Mouse (Mus musculus): ENCODE results near the gene Kif21b. TPM values are rescaled to one million over a fixed set of nuclear protein-coding genes. Genes with fewer than 3 reads are reported as not detected.
A peak's percentile ranks its signal among the peaks of the same experiment; 100 is the strongest.

Gene Kif21b
- polyA plus RNA-seq, 1 experiment = 94.8 TPM

GRCm38 (mm10) chr1:136103696-136104095 lies 27.5 kb upstream of the Kif21b start:
- Histone ChIP-seq H3K4me1 (ENCODE audit: control insufficient read depth, insufficient read depth, low read length) (peaks cover 5% of the 10 kb centered on the region; the same call in 1 of the 2 replicates), H3K4me3 (ENCODE audit: insufficient read depth, low read depth, low read length) (no peak overlapping the region), H3K27ac (ENCODE audit: insufficient read depth, low read depth, low read length) (no peak overlapping the region)
- WGBS = 96% methylated on average over 7 of the region's 7 CpGs
- TF ChIP-seq POLR2A (IDR thresholded peaks at IDR 0.05; ENCODE audit: insufficient read depth, low read depth, low read length) (no peak), CTCF (IDR thresholded peaks at IDR 0.05; ENCODE audit: insufficient read depth, low read depth, low read length) (no peak)

GRCm38 (mm10) chr1:136104741-136105140 lies 26.4 kb upstream of the Kif21b start:
- WGBS = 75% methylated on average over 4 of the region's 4 CpGs
- Histone ChIP-seq H3K4me3 (ENCODE audit: insufficient read depth, low read depth, low read length) (no peak overlapping the region), H3K27ac (ENCODE audit: insufficient read depth, low read depth, low read length) (no peak overlapping the region), H3K4me1 (ENCODE audit: control insufficient read depth, insufficient read depth, low read length) (peaks cover 5% of the 10 kb centered on the region; the same call in 1 of the 2 replicates)
- TF ChIP-seq POLR2A (IDR thresholded peaks at IDR 0.05; ENCODE audit: insufficient read depth, low read depth, low read length) = no peak
- no peak for TF ChIP-seq CTCF (IDR thresholded peaks at IDR 0.05; ENCODE audit: insufficient read depth, low read depth, low read length)

- TF ChIP-seq POLR2A (IDR thresholded peaks at IDR 0.05; ENCODE audit: insufficient read depth, low read depth, low read length) (no peak), CTCF (IDR thresholded peaks at IDR 0.05; ENCODE audit: insufficient read depth, low read depth, low read length) (no peak)
- WGBS = 86% methylated on average over 2 of the region's 2 CpGs
- no peak overlapping the region for H3K4me3 ChIP-seq (ENCODE audit: insufficient read depth, low read depth, low read length)
- peaks cover 1% of the 10 kb centered on the region; the same call in 1 of the 2 replicates for H3K4me1 ChIP-seq (ENCODE audit: control insufficient read depth, insufficient read depth, low read length)
- H3K27ac ChIP-seq (ENCODE audit: insufficient read depth, low read depth, low read length) = no peak overlapping the region
These were observed 21.7 kb upstream of the Kif21b start for GRCm38 (mm10) chr1:136109464-136109863.

GRCm38 (mm10) chr1:136116183-136116582 lies 15.0 kb upstream of the Kif21b start:
- TF ChIP-seq POLR2A (IDR thresholded peaks at IDR 0.05; ENCODE audit: insufficient read depth, low read depth, low read length) (no peak), CTCF (IDR thresholded peaks at IDR 0.05; ENCODE audit: insufficient read depth, low read depth, low read length) (peak; percentile 68; the same call in 1 of the 2 replicates)
- Histone ChIP-seq H3K27ac (ENCODE audit: insufficient read depth, low read depth, low read length) (no peak overlapping the region), H3K4me1 (ENCODE audit: control insufficient read depth, insufficient read depth, low read length) (peaks cover 28% of the 10 kb centered on the region), H3K4me3 (ENCODE audit: insufficient read depth, low read depth, low read length) (no peak overlapping the region)
- WGBS = 37% methylated on average over 3 of the region's 3 CpGs

GRCm38 (mm10) chr1:136117069-136117468 lies 14.1 kb upstream of the Kif21b start:
- H3K27ac ChIP-seq (ENCODE audit: insufficient read depth, low read depth, low read length) = no peak overlapping the region
- peaks cover 28% of the 10 kb centered on the region for H3K4me1 ChIP-seq (ENCODE audit: control insufficient read depth, insufficient read depth, low read length)
- TF ChIP-seq POLR2A (IDR thresholded peaks at IDR 0.05; ENCODE audit: insufficient read depth, low read depth, low read length) = no peak
- 85% methylated on average over 9 of the region's 9 CpGs for WGBS
- H3K4me3 ChIP-seq (ENCODE audit: insufficient read depth, low read depth, low read length) = no peak overlapping the region

- 30% methylated on average over 8 of the region's 8 CpGs for WGBS
- Histone ChIP-seq H3K4me1 (ENCODE audit: control insufficient read depth, insufficient read depth, low read length) (peaks cover 28% of the 10 kb centered on the region), H3K4me3 (ENCODE audit: insufficient read depth, low read depth, low read length) (no peak overlapping the region), H3K27ac (ENCODE audit: insufficient read depth, low read depth, low read length) (no peak overlapping the region)
- 0 out of 2 replicates have a peak, but pooled peaks have one; percentile 0 for TF ChIP-seq POLR2A (IDR thresholded peaks at IDR 0.05; ENCODE audit: insufficient read depth, low read depth, low read length)
- TF ChIP-seq CTCF (IDR thresholded peaks at IDR 0.05; ENCODE audit: insufficient read depth, low read depth, low read length) = no peak
These were observed 12.3 kb upstream of the Kif21b start for GRCm38 (mm10) chr1:136118875-136119274.

- WGBS = 64% methylated on average over 7 of the region's 7 CpGs
- no peak overlapping the region for H3K27ac ChIP-seq (ENCODE audit: insufficient read depth, low read depth, low read length)
- TF ChIP-seq CTCF (IDR thresholded peaks at IDR 0.05; ENCODE audit: insufficient read depth, low read depth, low read length) (no peak), POLR2A (IDR thresholded peaks at IDR 0.05; ENCODE audit: insufficient read depth, low read depth, low read length) (no peak)
- peaks cover 28% of the 10 kb centered on the region for H3K4me1 ChIP-seq (ENCODE audit: control insufficient read depth, insufficient read depth, low read length)
- H3K4me3 ChIP-seq (ENCODE audit: insufficient read depth, low read depth, low read length) = no peak overlapping the region
These were observed 11.5 kb upstream of the Kif21b start for GRCm38 (mm10) chr1:136119571-136120262.

- Histone ChIP-seq H3K4me1 (ENCODE audit: control insufficient read depth, insufficient read depth, low read length) (peaks cover 28% of the 10 kb centered on the region), H3K4me3 (ENCODE audit: insufficient read depth, low read depth, low read length) (no peak overlapping the region), H3K27ac (ENCODE audit: insufficient read depth, low read depth, low read length) (no peak overlapping the region)
- WGBS = 68% methylated on average over 1 of the region's 1 CpGs
- TF ChIP-seq POLR2A (IDR thresholded peaks at IDR 0.05; ENCODE audit: insufficient read depth, low read depth, low read length) (no peak), CTCF (IDR thresholded peaks at IDR 0.05; ENCODE audit: insufficient read depth, low read depth, low read length) (no peak)
These were observed 11.0 kb upstream of the Kif21b start for GRCm38 (mm10) chr1:136120263-136120603.

- H3K4me3 ChIP-seq (ENCODE audit: insufficient read depth, low read depth, low read length) = no peak overlapping the region
- TF ChIP-seq POLR2A (IDR thresholded peaks at IDR 0.05; ENCODE audit: insufficient read depth, low read depth, low read length) (no peak), CTCF (IDR thresholded peaks at IDR 0.05; ENCODE audit: insufficient read depth, low read depth, low read length) (no peak)
- no peak overlapping the region for H3K27ac ChIP-seq (ENCODE audit: insufficient read depth, low read depth, low read length)
- H3K4me1 ChIP-seq (ENCODE audit: control insufficient read depth, insufficient read depth, low read length) = peaks cover 27% of the 10 kb centered on the region
- WGBS = 63% methylated on average over 6 of the region's 6 CpGs
These were observed 10.4 kb upstream of the Kif21b start for GRCm38 (mm10) chr1:136120785-136121184.

Measured in olfactory bulb, adult 2 months (tissue).